Mouse (Mus musculus): ENCODE measurements around the gene Ier5.

- TF ChIP-seq POLR2A (IDR thresholded peaks at IDR 0.05; ENCODE audit: borderline replicate concordance, low read depth, low read length): no peak
- no peak for TF ChIP-seq CTCF (IDR thresholded peaks at IDR 0.05; ENCODE audit: low read depth, low read length)
These were observed 2.7 kb downstream of the Ier5 start for GRCm38 (mm10) chr1:155096620-155097261.

All from bone marrow macrophage, adult 2 months (primary cell).